Mouse (Mus musculus) forebrain, embryonic 14.5 days (tissue): ENCODE data around the gene Apoa1. TPM values are rescaled to one million over a fixed set of nuclear protein-coding genes. Genes with fewer than 3 reads are reported as not detected.

Source experiments
- ATAC-seq: fragments of 200-750 bp; cut with Nextera tagmentation; 2 replicates; pipeline ENCODE4 v1.8.0; 2017; ENCODE audit warnings: mild to moderate bottlenecking, moderate library complexity
- DNase-seq: peaks from one replicate; pipeline ENCODE4 v3.0.0-alpha.2; 2015; ENCODE audit warnings: low spot score
- H3K27ac ChIP-seq: fragments of 300-500 bp; sonication (generic); 2 replicates; pipeline ENCODE4 v1.5.1; 2014; ENCODE audit warnings: low read depth, mild to moderate bottlenecking, control low read depth, low read length, moderate library complexity
- H3K27me3 ChIP-seq: fragments of 300-500 bp; sonication (generic); replicated peaks from 2 replicates; pipeline ENCODE4 v1.6.1; 2014; ENCODE audit warnings: low read length, control low read depth, mixed read lengths; ENCODE audit not compliant: control insufficient read depth, insufficient read depth
- H3K36me3 ChIP-seq: fragments of 300-500 bp; sonication (generic); 2 replicates; pipeline ENCODE4 v1.6.1; 2014; ENCODE audit warnings: low read length, control low read depth; ENCODE audit not compliant: control insufficient read depth, insufficient read depth
- H3K4me1 ChIP-seq: fragments of 300-500 bp; sonication (generic); 2 replicates; pipeline ENCODE4 v1.6.1; 2014; ENCODE audit warnings: antibody characterized with exemption, low read length, control low read depth; ENCODE audit not compliant: control insufficient read depth, insufficient read depth
- H3K4me2 ChIP-seq: fragments of 300-500 bp; sonication (generic); 2 replicates; pipeline ENCODE4 v1.6.1; 2014; ENCODE audit warnings: mild to moderate bottlenecking, control low read depth, low read length
- H3K4me3 ChIP-seq: fragments of 300-500 bp; sonication (generic); 2 replicates; pipeline ENCODE4 v1.5.1; 2014; ENCODE audit warnings: low read depth, low read length, control low read depth
- H3K9ac ChIP-seq: fragments of 300-500 bp; sonication (generic); 2 replicates; pipeline ENCODE4 v1.6.1; 2014; ENCODE audit warnings: mild to moderate bottlenecking, low read length, control low read depth, moderate library complexity
- H3K9me3 ChIP-seq: fragments of 300-500 bp; sonication (generic); replicated peaks from 2 replicates; pipeline ENCODE4 v1.6.1; 2016; ENCODE audit warnings: low read length, control low read depth, mixed read lengths; ENCODE audit not compliant: control insufficient read depth
- WGBS: fragments of 180-500 bp; shearing (Covaris S2); extraction: QIAGEN DNeasy Blood & Tissue Kit; methylation state at CpG from one replicate; pipeline ENCODE4 v1.1.7; 2014; 5-methylcytosine and 5-hydroxymethylcytosine counted together
- polyA plus RNA-seq: library from polyadenylated mRNA; unstranded; fragments of >200 nt; fragmentation: Nextera tagmentation; extraction: Ambion mirVana; gene quantifications from 2 replicates; pipeline ENCODE4 v1.2.1, GENCODE M21; 2014

Apoa1 gene
- polyA plus RNA-seq, 1 experiment from 2014 or later, result 1.6 TPM

- no peak overlapping the region for H3K4me2 ChIP-seq
- no peaks in the 10 kb centered on the region for H3K27me3 ChIP-seq
- peaks cover 56% of the 10 kb centered on the region for H3K36me3 ChIP-seq
- H3K9ac ChIP-seq, result no peak overlapping the region
- WGBS, result 97% methylated on average over 6 of the region's 6 CpGs
- no peak overlapping the region for H3K4me3 ChIP-seq
- H3K27ac ChIP-seq, result no peak overlapping the region
- no peaks in the 10 kb centered on the region for H3K4me1 ChIP-seq
- no peak for ATAC-seq
- DNase-seq, result no peak
- no peaks in the 10 kb centered on the region for H3K9me3 ChIP-seq
Observed at GRCm38 (mm10) chr9:46207501-46207869, 20.9 kb upstream of the Apoa1 start.

- no peaks in the 10 kb centered on the region for H3K27me3 ChIP-seq
- H3K4me3 ChIP-seq, result no peak overlapping the region
- peaks cover 64% of the 10 kb centered on the region for H3K36me3 ChIP-seq
- 91% methylated on average over 13 of the region's 13 CpGs for WGBS
- H3K9ac ChIP-seq, result no peak overlapping the region
- H3K27ac ChIP-seq, result no peak overlapping the region
- DNase-seq (no peak), ATAC-seq (no peak)
- H3K4me1 ChIP-seq, result no peaks in the 10 kb centered on the region
- H3K4me2 ChIP-seq, result no peak overlapping the region
- no peaks in the 10 kb centered on the region for H3K9me3 ChIP-seq
Observed at GRCm38 (mm10) chr9:46208401-46208974, 19.9 kb upstream of the Apoa1 start.

DNA sequence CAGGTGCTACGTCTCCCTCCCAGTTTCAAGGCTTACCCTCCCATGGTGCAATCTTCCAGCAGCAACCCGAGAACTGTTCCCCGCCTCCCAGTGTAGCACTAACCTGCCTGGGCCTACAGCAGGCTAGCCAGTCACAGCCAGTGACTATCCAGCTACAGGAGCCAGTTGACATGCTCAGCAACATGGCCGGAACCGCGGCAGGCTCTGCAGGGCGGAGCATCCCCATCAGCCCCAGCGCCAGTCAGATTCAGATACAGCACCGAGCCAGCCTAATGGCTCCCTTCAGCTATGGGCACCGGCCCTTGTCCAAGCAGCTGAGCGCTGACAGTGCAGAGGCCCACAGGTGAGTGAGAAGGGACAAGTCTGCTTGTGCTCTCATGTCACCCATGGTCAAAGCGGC, 17.9 kb upstream of the Apoa1 start:
- Histone ChIP-seq H3K9me3 (no peaks in the 10 kb centered on the region), H3K9ac (no peak overlapping the region), H3K27me3 (no peaks in the 10 kb centered on the region), H3K4me2 (no peak overlapping the region), H3K27ac (no peak overlapping the region), H3K4me3 (no peak overlapping the region), H3K36me3 (peaks cover 57% of the 10 kb centered on the region), H3K4me1 (no peaks in the 10 kb centered on the region)
- no peak for ATAC-seq
- 91% methylated on average over 12 of the region's 12 CpGs for WGBS
- DNase-seq, result no peak

DNA sequence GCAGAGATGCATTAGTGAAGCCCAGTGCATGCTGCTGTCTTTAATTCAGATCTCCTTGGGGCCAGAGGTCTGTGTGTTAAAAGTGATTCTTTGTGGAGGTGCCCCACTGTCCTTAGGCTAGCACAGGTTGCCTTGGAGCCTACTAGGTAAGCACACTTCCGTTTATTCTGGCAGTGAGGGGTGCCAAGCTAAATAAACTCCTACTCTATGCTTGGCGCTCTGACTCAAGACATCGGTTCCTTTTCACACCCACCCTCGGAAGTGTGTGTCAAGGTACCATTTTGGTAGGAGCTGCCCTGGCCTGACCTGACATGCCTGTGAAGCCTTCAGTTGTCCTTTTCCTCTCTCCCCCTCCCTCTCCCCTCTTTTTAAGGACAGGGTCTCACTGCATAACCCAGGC, 14.1 kb upstream of the Apoa1 start:
- no peak overlapping the region for H3K9ac ChIP-seq
- H3K4me3 ChIP-seq, result no peak overlapping the region
- no peak overlapping the region for H3K4me2 ChIP-seq
- H3K36me3 ChIP-seq, result peaks cover 40% of the 10 kb centered on the region
- no peak for DNase-seq
- 89% methylated on average over 4 of the region's 4 CpGs for WGBS
- H3K27ac ChIP-seq, result no peak overlapping the region
- no peaks in the 10 kb centered on the region for H3K27me3 ChIP-seq
- H3K9me3 ChIP-seq, result no peaks in the 10 kb centered on the region
- no peak for ATAC-seq
- H3K4me1 ChIP-seq, result no peaks in the 10 kb centered on the region

DNA sequence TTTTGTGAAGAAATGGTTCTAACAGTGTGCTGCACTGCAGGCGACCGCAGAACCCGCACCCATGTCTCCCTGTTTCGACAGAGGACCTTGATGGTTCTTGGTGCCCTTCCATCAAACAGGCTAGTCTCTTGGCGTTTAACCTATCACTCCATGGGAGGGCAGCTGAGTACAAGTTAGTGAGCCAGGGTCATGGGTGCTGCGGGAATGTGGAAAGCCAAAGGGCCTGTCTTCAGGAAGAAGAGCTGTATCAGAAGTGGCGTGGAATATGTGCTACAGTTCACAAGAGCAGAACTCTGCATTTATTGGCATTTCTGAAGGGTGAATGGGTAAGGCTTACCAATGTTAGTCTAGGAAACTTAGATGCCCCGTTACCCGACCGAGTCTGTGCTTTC, 13.4 kb upstream of the Apoa1 start:
- H3K9ac ChIP-seq, result no peak overlapping the region
- WGBS, result 95% methylated on average over 10 of the region's 10 CpGs
- no peak overlapping the region for H3K4me3 ChIP-seq
- H3K27ac ChIP-seq, result no peak overlapping the region
- no peak for DNase-seq
- H3K27me3 ChIP-seq, result no peaks in the 10 kb centered on the region
- H3K36me3 ChIP-seq, result peaks cover 38% of the 10 kb centered on the region
- H3K4me2 ChIP-seq, result no peak overlapping the region
- H3K9me3 ChIP-seq, result no peaks in the 10 kb centered on the region
- ATAC-seq, result no peak
- H3K4me1 ChIP-seq, result no peaks in the 10 kb centered on the region

DNA sequence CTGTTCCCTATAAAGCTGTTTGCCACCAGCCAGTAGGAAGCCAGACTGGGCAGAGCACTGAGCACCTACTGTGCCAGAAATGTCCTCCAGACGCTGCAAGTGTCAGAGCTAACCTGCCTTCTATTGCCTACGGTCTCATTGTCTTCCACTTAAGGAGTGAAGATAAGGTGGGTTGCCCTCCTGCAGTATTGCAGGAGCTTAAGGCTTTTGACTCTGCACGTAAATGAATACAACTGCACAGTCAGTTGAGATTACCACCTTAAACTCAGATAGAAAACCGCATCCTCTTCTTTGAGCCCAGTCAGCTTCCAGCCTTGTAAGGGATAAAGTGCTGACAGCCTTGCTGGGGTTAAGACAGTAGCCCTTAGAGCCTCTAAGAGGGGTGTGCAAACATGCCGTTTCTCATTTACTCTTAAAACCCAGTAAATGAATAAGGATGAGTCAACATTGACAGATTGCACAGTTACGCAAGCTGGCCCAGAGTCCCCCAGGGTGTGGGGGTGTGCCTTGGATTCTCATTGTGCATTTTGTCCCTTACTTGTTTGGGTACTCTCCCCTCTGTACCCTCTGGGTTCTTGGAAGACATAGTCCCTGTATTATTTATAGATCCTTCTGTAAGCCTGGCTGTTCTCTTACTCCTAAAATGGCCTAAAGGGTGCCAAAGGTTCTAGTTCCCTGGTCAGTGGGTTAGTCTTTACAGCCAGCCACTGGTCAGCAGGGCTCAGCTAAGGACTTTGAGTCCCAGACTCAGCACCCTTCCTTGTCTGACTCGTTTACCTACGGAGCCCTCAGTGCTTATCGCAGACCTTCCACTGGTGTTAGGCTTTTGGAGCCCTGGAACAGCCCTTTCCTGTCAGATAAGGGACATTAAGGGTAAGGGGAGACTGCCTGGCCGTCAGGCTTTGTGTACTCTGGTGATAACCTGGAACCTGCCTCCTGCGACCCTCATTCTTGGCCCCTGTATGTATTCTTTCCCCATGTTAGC, 12.8 kb upstream of the Apoa1 start:
- Histone ChIP-seq H3K4me2 (no peak overlapping the region), H3K9me3 (no peaks in the 10 kb centered on the region), H3K36me3 (peaks cover 35% of the 10 kb centered on the region), H3K9ac (no peak overlapping the region), H3K4me1 (no peaks in the 10 kb centered on the region), H3K27ac (no peak overlapping the region), H3K4me3 (no peak overlapping the region), H3K27me3 (no peaks in the 10 kb centered on the region)
- ATAC-seq (no peak), DNase-seq (no peak)
- WGBS, result 89% methylated on average over 11 of the region's 11 CpGs

DNA sequence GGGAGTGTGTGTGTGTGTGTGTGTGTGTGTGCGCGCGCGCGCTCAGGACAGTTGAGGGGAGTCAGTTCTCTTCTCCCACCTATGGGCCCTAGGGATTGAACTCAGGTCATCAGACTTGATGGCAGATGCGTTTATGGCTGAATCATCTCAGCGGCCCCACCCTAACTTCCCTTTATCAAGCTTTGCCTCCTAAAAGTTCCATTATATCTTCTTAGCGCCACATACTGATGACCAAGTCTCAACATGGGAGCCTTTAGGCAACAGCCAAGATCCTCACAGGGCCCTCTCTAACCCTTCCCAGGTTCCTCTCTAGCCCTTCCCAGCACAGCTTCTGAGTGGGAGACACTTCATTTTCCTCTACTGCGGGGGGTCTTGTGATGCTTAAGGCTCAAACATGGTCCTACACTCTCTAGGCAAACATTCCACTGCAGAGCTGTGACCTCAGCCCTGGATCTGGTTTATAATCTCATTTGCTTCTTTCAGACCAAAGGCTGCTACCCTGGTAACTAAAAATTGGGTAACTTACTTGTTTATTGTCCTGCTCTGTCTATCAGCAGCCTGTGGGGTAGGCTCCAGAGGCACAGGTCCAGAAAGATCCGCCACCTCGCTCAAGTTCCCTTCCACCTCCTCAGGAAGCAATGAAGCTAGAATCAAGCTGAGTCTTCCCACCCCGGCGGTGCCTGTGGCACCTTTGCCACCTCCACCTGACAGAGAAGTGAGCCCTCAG, 11.5 kb upstream of the Apoa1 start:
- H3K27ac ChIP-seq, result no peak overlapping the region
- 96% methylated on average over 13 of the region's 13 CpGs for WGBS
- DNase-seq (no peak), ATAC-seq (no peak)
- no peaks in the 10 kb centered on the region for H3K27me3 ChIP-seq
- H3K36me3 ChIP-seq, result peaks cover 34% of the 10 kb centered on the region
- no peak overlapping the region for H3K9ac ChIP-seq
- no peak overlapping the region for H3K4me3 ChIP-seq
- no peaks in the 10 kb centered on the region for H3K4me1 ChIP-seq
- no peak overlapping the region for H3K4me2 ChIP-seq
- no peaks in the 10 kb centered on the region for H3K9me3 ChIP-seq

DNA sequence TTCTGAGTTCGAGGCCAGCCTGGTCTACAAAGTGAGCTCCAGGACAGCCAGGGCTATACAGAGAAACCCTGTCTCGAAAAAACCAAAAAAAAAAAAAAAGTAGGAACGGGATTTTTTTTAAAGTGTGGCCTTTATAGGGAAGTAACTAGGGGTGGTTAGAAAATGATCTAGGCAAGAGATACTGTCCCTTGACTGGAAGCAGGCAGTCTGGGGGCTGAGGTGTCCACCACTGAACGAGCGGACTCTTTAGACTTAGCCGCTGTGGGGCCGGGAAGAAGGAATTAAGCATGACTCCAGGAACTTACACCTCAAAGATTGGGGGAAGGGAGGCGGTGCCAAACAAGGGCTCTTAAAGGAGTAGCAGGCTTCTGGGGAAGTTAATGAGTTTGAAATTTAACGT, 10.2 kb upstream of the Apoa1 start:
- WGBS, result 84% methylated on average over 9 of the region's 9 CpGs
- H3K4me2 ChIP-seq, result no peak overlapping the region
- H3K9ac ChIP-seq, result no peak overlapping the region
- H3K27ac ChIP-seq, result no peak overlapping the region
- DNase-seq (no peak), ATAC-seq (no peak)
- H3K36me3 ChIP-seq, result peaks cover 32% of the 10 kb centered on the region
- no peaks in the 10 kb centered on the region for H3K4me1 ChIP-seq
- H3K27me3 ChIP-seq, result no peaks in the 10 kb centered on the region
- H3K9me3 ChIP-seq, result no peaks in the 10 kb centered on the region
- no peak overlapping the region for H3K4me3 ChIP-seq

- no peak overlapping the region for H3K4me2 ChIP-seq
- H3K9ac ChIP-seq, result no peak overlapping the region
- no peaks in the 10 kb centered on the region for H3K27me3 ChIP-seq
- ATAC-seq (no peak), DNase-seq (no peak)
- H3K27ac ChIP-seq, result no peak overlapping the region
- peaks cover 26% of the 10 kb centered on the region for H3K36me3 ChIP-seq
- WGBS, result 80% methylated on average over 6 of the region's 6 CpGs
- no peak overlapping the region for H3K4me3 ChIP-seq
- H3K9me3 ChIP-seq, result no peaks in the 10 kb centered on the region
- no peaks in the 10 kb centered on the region for H3K4me1 ChIP-seq
Observed at GRCm38 (mm10) chr9:46223090-46223489, 5.3 kb upstream of the Apoa1 start.
